Mouse (Mus musculus) retina, postnatal 1 day (tissue): ENCODE measurements around the gene Ndufa9.

ENCODE experiments used
- DNase-seq: peaks from one replicate; pipeline ENCODE4 v3.0.0-alpha.2; 2012

Ndufa9 gene

DNA sequence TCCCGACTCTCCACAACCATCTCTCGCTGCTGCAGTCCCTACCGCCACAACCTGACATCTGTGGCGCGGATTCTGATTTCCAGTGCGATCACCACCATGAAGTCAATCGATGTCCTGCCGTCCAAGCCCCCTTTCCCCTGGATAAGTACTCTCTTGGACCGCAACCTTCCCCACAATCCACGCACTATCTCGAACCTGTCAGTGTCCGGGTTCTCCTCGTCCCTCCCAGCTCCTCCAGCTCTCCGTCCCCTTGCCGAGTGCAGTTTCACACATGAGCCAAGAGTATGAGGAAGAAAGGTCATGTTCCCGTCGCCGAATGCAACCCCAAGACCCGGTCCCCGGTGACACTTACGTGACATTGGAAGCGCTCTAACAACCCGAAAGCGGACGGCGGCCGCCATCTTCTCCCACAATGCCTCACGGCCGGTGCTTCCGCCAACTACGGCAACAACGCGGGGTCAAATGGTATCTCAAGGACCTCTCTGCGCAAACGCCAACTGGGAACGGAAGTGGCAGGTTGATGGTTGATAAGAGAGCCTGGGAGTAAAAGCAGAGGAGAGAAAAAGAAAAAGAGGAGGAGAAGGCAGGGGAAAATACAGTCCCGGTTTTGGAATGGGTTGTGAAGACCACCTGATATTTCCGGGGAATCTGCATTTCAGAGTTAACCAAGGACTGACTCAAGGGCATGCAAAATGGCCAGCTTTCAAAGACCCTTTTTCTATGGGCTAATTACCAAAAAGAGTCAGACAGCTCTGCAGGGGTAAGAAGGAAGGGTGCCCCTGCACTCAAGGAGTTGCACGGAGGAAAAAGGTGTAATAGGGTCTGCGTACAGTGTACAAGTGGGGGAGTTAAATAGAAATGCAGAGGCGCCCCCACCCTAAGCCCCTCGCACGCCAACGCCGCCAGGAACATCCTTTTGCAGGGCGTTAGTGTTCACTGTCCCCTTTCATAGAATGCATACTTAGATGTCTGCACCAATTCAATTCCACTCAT is at the start of gene Ndufa9:
Gene Ndufa9, minus strand, starts transcription at position 425 of the 993 bp plus-strand sequence.
- peak; percentile 98 for DNase-seq

DNA sequence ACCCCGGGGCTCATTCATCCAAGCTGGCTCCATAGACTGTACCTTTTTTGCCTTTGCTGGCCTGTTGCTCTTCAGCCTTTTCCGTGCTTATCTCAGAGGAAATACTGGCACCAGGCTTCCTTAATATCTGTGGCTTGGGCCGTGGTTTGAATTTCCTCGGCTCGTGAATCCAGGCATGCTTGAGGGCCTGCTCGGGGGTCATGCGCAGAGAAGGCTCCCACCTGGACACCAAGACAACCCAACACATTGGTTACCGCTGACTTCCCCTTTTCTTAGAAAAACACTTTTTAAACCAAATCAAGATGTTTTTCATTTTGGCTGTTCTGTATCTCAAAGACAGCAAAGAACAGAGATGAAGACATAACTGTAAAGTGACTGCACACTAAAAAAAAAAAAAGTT is 28.2 kb upstream of the Ndufa9 start:
- DNase-seq: no peak

DNA sequence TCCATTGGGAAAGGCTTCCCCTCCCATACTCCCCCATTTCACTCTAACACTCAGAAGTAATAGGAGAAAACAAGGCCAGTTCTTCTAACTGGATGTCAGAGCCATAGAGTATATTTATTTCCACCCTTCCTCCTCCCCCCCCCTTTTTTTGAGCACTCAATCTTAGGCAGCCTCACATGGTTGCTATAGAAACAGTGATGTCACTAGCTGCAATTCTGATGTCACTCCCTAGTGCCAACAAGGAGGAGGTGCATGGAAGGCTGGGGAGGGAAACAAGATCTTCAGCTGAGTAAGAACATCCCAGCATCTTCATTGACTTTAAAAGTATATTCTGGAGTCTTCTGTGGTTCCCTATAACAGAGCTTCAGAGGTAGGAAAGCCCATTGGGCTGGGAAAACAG is 3.9 kb upstream of the Ndufa9 start, which contains the start of gene Akap3:
Gene Akap3, plus strand, starts transcription at position 218 of the 400 bp plus-strand sequence.
- DNase-seq: peak; percentile 20

DNA sequence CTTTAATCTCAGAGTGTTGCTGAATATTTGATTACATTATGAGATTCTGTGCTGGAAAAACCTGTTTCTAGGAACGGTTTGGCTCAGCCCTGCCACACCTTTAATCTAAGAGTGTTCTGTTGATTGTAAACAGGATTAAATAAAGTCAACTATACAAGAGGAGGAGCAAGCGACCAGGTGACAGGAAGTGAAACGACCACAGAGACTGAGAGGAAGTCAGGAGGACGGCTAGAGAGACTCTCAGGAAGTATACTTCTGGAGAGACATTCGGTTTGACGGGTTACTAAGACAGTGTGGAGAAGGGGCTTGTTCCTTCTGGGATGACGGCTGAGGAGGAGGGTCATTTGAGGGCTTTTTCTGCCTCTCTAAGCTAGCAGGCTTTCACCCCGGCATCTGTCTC is 12.3 kb downstream of the Ndufa9 start:
- DNase-seq: no peak

DNA sequence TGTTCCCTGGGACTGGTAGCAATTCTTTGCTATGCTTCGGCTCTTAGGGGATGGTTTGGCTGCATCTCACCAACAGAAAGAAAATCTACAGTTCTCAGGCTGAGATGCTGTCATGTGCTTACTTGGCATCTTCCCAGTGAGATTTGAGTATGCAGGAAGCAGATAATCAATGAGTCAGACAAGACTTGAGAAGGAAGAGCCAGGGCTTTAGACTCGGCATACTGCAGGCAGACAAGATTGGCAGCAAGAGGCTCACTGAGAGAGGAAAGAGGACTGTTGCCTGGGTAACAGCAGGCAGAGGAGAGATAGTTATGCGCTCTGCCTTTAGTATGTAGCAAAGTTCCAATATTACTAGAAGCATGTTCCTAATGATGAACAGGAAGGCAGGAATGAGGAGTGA is 25.8 kb downstream of the Ndufa9 start:
- DNase-seq: no peak

DNA sequence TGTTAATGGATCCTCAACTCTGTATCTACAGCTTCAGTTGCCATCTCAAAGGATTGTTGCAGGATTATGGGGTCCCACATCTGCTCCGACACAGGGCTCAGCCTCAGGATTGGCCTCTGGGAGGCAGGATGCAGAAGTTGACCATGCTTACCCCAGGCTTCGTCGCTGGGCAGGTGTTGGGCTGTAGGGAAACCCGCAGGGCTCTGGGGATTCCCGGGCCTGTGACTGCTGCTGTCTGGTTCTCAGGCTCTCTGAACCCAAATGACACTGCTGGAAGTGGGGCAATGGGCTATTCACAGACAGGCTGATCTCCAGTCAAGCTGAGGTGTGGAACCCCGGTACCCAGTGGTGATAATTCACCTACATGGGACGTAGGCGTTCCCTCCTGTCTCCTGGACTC is 32.6 kb downstream of the Ndufa9 start:
- no peak for DNase-seq

DNA sequence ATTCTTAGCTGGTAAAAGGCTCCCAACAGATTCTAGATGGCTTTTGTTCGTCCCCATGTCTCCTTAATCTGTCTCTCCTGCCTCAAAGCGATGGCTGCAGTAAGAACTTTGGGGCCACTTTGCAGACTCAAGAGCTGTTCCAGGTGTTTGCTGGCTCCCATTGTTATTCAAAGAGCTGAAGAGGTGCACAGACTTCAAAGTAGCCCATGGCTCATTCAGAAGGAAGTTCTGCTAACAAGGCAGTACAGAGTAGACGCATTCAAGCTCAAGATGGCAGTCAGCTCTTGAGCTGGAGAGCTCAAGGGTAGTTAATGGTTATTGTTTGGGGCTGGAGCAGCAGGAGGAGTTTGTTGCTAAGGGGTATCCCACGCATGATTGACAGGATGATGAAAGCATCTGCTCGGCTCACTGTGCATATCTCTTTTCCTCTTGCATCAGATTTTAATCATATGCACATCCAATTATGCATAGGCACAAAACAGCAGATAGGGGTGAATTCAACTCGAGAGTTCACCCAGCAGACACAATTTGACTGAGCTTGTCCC is 33.7 kb downstream of the Ndufa9 start:
- no peak for DNase-seq

DNA sequence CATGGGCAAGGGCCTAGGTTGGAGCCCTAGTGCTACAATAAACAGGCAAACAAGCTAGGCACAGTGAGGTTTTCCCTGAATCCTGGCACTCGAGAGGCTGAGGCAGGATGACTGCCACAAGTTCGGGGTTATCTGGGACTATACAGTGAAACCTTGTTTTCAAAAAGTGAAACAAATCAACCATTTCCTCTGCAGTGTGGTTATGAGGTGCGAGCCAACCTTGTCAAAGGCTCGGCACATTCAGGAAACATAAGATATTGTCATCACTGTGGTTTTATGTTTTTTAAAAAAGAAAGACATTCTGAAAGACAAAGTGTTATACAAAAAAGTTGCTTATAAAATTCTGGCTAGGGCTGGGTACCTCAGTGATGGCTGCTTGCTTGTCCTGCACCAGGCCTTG is 37.5 kb downstream of the Ndufa9 start:
- no peak for DNase-seq

DNA sequence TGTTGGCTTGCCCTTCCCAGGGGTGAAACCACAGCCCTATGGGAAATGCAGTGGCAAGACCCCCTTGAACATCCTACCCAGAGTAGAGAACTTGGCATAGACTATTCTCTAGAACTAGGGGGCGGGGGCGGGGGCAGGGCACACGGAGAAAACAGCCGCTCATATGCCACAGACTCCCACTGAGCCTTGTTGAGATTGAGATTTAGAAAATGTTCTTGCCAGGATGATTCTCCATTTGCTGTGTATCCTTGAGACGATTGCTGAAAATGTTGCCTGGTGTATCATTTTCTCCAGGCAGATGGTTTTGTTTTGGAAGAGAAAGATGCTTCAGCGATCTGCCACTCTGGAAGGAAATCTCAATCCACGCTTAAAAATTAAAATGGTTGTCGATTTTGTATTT is 40.4 kb downstream of the Ndufa9 start:
- DNase-seq: no peak

DNA sequence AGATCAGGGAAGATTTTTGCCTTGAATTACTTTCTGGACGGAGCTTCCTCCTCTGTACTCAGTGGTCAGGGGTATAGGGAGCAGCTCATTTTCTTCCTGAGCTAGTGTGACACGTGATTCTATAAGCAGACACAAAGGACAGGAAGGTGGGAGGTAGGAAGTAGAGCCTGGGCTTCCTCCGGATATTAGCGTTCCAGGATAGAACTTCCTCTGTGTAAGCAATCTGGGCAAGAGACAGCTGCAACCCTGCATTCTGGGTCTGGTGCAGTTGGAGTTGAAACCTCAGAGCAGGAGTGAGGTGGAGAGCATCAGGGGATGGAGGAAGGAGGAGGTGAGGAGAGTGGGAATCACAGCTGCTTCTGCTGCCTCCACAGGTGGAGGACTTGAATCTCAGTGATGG is 40.8 kb downstream of the Ndufa9 start:
- no peak for DNase-seq

DNA sequence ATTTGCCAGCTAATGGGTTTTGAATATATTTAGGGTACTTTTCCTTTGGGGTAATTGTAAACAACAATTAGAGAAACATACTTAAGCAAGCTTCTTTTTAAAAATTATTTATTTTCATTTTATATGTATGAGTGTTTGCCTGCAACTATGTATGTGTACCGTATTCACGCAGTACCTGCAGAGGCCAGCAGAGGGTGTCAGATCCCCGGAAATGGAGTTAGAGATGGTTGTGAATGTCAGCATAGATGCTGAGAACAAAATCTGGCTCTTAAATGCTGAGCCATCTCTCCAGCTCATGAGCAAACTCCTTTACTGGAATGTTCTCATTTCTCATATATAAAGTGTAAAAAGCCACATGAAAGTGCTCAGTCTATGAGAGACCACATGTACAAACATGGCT is 42.2 kb downstream of the Ndufa9 start:
- no peak for DNase-seq

DNA sequence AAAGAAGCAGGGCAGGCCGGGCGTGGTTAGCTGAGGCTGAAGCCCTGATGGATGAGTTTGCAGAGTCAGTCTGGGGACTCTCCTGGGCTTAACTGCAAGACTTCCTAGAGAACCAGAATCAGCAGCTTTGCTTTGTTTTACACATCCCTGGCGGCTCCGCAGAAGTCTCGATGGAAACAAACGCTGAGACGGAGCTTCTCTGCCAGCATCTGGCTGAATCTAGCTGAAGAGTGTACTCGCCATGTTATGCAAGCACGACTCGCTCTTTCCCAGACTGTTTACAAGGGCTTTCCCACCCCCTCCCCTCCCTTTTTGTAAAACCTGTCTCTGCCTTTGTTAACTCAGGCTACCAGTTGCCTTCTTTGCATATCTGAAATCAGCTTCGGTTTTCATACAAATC is 46.0 kb downstream of the Ndufa9 start:
- DNase-seq: no peak

DNA sequence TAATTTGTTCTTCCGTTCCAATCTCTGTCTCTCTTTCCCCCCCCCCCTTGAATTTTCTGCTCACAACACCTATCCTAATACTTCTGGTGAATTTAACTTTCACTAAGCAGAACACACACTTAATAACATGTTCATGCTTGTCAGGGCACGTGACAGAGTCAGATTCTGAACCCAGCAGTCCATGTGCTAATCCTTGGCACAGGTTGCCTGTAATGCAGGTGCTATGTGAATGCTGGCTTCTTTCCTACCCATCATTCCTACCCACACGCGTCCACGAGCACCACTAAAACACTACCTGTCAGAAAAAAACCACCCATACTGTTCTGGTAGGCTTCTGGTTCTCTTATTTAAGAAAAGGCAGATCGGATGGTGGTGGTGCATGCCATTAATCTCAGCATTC is 54.2 kb downstream of the Ndufa9 start:
- DNase-seq: no peak

DNA sequence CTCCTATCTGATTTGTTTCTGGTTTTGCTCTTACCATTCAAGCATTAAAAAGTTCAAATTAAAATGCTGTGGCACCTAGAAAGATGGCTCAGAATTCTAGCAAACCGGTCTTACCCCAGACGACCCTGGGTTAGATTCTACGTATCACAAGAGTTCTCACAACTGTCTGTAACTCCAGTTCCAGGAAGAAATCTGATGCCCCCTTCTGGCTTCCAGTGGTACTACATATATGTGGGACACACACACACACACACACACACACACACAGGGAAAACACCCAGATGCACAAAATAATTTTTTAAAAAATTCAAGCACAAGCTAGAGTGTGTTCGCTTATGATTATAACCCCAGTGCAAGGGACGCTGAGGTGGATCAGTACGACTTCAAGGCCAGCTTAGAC is 55.2 kb downstream of the Ndufa9 start:
- no peak for DNase-seq

DNA sequence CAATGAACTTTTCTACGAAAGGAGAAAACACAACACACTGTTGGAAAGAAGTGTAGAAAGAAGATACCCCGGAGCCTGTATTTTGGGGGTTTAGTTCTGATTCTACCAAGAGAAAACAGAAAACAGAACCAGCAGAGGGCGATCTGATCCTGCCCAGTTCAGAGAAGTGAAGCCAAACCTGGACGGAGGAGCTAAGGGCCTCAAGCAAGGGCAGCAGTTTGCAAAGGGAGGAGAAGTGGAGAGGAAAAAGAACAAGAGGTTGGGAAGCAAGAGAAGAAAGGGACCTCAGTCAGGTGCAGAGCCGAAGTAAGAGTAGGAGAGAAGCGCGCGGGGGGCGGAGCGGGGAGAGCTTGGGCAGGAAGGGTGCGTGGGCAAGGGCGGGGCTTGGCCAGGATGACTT is 57.0 kb downstream of the Ndufa9 start:
- DNase-seq: peak; percentile 38

DNA sequence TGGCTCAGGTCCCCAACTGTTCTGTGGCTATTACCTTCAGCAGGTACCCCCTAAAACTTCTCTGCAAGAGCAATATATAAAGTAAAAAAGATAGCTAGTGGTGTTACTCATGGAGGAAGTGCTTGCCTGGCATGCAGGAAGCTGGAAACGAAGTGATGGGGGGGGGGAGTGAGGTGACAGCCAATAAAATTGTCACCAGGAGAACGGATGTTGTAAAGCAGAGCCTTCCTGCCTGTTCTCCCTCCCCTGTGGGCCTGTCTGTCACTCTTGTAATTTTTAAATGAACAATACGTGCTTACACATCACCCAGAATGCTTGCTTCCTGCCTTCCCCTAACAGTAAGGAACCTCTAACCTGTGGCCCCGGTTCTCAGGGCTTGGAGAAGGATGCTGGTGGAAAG is 57.4 kb downstream of the Ndufa9 start:
- no peak for DNase-seq

DNA sequence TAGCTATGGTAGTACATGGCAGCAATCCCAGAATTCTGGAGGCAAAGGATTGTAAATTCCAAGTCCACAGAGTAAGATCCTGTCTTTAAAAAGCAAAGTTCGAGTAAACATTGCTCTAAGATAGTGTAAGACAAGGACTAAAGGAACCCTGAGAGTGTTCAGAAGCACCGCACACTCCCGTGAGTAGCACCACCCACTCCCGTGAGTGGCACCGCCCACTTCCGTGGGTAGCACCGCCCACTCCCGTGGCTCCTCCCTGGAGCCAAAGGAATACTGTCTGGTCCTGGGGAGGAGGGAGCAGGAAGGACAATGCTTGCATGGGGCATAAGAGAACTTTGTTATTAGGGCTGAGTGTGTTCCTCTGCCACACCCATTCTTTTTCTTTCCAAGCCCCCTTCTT is 60.1 kb downstream of the Ndufa9 start:
- DNase-seq: no peak

DNA sequence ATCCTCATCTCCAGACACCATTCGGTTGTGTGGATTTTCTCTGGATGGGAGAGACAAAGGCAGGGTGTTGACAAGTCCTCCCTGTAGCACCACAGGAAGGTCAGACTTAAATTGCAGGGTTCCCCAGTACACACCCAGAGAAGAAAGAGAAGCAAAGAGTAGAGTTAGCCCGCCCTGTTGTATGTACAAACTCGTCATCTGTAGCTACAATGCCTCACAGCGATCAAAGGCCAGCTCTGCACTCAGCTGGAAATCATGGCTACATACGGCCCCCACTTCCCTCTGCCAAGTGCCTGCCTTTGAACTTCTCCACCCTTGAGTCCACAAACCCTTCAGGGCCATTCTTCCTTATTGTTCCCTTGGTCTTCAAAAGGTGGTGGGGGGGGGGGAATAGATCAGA is 64.7 kb downstream of the Ndufa9 start:
- DNase-seq: no peak

DNA sequence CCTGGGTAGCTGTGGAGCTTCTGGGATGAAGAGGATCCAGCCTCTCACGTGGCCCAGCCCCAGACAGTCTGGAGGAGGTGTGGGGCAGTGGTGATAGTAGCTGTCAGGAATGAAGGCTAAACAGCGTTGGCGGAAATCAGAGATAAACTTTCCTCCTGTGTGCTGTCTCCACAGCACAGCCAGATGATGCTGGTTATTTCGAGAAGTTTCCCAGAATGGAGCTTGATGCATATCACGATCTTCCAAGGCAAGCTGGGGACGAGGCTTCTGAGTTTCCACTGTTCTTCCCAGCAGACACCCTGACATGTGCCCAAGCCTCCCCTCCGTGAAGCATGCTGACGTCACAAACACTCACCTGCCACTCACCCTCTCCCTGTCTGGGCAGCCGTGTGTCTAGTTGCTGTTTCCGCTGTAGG is 65.3 kb downstream of the Ndufa9 start:
- DNase-seq: no peak

DNA sequence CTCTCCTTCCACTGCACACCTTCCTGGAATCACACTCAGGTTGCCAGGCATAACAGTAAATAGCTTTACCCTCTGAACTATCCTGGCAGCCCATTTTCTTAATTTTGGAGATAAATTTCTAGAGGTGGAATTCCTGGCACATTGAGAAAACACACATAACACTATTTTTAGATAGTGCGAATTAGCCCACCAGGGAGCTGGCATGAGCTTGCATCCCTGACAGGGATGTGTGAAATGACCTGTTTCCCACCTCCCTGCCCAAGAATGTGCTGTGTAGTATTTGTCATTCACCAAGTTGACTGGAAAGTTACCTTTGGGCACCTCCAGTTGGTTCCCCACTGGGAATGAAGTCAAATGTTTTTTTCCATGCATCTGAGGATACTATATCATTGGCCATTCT is 65.9 kb downstream of the Ndufa9 start:
- no peak for DNase-seq

DNA sequence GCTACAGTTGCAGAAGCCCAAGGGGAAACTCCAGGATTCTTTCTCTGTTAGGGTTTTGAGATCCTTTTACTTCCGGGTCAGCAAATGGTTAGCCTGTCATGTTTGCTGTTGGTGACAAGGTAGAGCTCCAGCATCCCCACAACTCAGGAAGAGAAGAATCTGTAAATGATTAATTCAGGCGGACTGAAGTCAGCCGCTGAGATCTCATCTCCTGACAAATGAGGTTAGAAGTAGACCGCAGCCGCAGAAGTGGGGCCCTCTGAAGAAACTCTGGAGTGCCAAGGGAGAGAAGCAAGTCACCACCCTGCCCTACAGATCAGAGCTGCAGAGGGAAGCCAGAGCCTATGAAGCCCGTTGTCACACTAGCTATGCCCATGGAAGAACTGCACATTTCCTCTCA is 71.0 kb downstream of the Ndufa9 start:
- peak; percentile 30 for DNase-seq

DNA sequence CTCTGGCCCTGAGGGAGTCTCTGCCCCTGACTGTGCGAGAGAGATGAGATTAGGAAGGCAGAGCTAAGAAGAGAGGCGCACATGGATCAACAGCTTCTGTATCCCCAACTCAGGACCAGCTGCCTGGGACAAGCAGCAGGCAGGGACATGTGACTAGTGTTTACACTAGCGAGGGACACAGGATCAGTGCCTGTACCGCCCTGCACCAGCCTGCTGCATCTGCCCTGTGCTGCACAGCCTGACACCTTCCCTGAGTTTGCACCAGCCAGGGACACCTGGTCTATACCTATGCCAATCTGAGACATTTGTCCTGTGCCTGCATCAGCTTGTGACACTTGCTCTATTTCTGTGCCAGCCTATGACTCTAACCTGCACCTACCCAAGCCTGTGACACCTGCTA is 75.1 kb downstream of the Ndufa9 start:
- no peak for DNase-seq

DNA sequence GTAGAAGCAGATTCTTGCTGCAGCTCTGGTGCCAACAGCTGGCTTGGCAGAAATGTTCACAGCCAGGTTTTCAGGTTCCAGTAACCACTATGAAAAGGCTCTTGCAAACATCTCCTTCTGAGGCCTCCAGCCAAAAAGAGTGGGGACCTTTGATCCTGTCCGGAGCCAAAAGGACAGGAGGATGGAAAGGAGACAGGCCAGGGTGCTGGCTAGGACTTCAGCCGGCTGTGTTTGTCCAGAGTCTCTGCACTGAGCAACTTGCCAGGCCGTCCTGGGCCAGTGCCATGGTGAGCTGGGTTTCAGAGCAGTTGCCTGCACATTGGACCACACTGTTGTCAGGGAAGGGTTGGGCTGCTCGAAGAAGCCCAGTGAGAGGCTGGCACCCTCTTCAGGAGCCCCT is 76.6 kb downstream of the Ndufa9 start:
- no peak for DNase-seq
